Mouse (Mus musculus) induced T-regulatory cell, adult 2 months (primary cell): ENCODE data around the gene Atrip.
A peak's percentile ranks its signal among the peaks of the same experiment; 100 is the strongest.

Experiments used
- DNase-seq: peaks from one replicate; pipeline ENCODE4 v3.0.0-alpha.2; 2012; ENCODE audit warnings: low read depth

The Atrip gene

GRCm38 (mm10) chr9:109038086-109038895 is 35.6 kb downstream of the Atrip start, which contains the start of gene Shisa5:
Gene Shisa5, plus strand, starts transcription at chr9:109038565.
- DNase-seq = peak; percentile 82

DNA sequence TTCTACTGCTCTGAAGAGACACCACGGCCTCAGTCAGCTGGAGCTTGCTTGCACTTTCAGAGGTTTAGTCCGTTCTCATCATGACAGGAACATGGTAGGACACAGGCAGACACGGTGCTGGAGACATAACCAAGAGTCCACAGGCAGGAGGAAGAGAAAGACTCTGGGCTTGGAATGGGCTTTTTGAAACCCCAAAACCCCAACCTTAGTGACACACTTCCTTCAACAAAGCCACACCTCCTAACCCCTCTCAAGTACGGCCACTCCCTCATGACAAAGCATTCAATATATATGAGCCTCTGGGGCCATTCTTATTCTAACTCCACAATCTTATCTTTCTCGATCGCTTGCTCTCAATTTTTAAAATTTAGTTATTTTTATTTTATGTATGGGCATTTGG is 41.5 kb downstream of the Atrip start:
- DNase-seq = no peak

GRCm38 (mm10) chr9:109031686-109032085 is 42.2 kb downstream of the Atrip start:
- DNase-seq = no peak

GRCm38 (mm10) chr9:109031001-109031400 is 42.9 kb downstream of the Atrip start:
- no peak for DNase-seq

DNA sequence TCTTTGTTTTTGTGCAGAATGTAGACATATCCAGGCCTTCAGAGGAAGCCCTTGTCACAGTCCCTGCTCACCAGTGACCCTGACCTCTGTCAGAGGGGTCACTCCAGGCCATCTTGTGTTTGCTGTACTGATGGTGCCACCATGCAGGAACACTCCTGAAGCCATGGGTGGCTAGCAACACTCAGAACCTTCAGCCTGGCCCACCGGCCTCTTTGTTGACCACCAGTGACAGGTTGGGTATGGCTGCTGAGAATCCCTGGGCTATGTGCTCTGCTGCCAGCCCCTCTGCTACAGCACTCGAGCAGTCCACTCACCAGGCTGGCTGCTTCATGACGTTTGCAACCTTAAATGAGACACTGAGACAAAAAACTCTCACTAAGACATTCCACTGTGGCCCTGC is 43.6 kb downstream of the Atrip start:
- no peak for DNase-seq

GRCm38 (mm10) chr9:109028919-109029318 is 45.0 kb downstream of the Atrip start:
- no peak for DNase-seq

DNA sequence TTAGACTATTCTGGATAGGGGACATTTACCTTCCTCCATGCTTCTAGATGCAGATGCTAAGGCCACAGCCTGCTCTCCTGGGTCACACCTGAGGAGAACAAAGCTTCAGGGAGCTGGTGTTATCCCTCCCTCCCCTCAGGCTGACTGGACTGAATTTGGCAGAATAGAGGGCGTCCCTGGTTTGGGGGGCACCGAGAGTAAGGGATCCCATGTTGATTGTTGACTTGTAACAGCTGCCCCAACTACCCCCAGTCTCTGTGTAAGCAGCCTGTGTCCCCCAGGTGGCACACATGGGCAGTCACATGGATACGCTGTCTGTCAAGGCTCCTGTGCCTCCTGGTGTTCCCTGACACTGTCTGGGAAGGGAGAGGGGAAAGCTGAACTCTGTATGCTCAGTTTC is 45.5 kb downstream of the Atrip start:
- DNase-seq = no peak

DNA sequence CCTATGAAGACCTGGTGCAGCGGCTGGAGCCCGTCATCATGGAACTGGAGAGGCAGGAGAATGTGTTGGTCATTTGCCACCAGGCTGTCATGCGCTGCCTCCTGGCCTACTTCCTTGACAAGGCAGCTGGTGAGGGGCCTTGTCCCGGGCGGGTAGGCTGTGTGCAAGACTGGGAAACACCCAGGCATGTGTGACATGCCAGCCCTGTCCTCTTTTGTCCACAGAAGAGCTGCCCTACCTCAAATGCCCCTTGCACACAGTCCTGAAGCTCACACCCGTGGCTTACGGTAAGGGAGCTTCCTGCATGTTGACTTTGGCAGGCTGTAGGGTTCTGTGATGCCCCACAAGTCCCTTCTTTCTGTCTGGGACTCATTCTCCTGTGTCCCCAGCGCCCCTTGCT is 46.4 kb downstream of the Atrip start:
- no peak for DNase-seq

- DNase-seq = peak; percentile 32
Measured at GRCm38 (mm10) chr9:109022866-109023685, 50.8 kb downstream of the Atrip start.

DNA sequence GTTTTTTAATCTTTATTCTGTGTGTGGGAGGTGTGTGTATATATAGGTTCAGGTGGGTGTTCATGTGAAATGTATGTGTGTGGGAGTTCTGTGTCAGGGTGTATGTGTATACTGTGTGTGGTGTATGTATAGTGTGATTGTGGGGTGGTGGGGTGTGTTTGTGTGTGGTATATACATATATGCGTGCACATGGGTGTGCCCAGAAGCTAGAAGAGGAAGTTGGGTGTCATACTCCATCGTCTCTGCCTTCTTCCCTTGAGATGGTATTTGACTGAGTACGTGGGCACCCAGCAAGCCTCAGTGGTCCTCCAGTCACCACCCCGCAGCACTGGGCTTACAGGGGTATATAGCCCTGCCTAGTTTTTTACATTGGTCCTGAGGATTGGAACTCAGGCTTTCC is 52.5 kb downstream of the Atrip start:
- no peak for DNase-seq

DNA sequence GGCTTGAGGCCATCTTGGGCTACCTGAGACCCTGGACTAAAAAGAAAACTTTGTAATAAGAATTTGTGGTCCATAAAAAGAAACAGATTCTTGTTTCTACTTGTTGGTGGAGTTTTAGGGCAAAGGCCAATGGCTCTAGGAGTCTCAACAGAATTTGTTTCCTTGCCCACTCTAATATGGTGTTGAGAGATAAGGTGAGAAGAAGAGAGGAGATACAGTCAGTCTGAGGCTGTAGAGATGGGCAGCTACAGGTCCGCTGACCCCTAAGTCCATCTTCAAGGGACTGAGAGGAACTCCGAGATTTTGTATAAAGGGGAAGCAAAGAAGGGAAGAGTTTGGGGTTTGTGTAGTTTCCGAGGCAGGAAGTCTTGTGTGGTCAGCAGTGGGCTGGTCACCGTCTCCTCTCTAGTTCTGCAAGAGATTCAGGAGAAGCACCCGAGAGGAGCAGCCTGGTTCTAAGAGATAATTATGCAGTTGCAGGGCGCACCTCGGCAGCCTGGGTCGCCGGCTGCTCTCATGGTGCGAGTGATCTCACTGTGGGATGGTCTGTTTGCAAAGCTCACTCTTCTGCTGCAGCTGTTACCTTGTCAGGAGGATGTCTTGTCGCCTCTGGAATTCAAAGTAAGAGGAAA is 56.8 kb downstream of the Atrip start:
- DNase-seq = no peak

DNA sequence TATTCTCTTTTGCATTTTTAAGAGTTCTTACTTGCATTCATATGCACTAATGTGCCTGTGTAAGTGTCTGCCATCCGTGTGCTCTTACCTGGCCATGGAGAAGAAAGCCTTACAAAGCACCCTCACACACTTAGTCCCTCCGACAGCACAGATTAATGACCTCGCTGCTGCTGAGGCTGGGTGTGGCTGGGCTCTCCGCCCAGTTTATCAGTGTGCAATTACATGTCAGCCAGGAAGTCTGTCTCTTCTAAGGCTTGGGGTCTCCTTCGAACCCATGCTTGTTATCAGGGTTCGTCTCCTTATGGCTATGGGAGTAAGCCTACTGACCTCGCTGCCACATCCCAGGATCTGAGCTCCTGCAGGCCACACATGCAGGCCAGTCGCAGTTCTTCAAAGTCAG is 58.5 kb downstream of the Atrip start:
- DNase-seq = no peak

DNA sequence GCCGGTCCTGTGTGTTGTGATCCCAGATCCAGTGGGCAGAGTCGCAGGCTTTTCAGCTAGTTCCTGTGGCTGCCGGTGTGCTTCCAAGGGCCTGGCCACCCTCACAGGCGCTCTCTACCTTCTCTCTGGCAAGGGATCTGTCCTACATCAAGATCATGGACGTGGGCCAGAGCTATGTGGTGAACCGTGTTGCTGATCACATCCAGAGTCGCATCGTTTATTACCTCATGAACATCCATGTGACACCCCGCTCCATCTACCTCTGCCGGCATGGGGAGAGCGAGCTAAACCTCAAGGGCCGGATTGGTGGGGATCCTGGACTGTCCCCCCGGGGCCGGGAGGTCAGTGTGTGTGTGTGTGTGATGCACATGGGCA is 63.6 kb downstream of the Atrip start:
- no peak for DNase-seq

GRCm38 (mm10) chr9:109009636-109010315 is 64.1 kb downstream of the Atrip start:
- no peak for DNase-seq

DNA sequence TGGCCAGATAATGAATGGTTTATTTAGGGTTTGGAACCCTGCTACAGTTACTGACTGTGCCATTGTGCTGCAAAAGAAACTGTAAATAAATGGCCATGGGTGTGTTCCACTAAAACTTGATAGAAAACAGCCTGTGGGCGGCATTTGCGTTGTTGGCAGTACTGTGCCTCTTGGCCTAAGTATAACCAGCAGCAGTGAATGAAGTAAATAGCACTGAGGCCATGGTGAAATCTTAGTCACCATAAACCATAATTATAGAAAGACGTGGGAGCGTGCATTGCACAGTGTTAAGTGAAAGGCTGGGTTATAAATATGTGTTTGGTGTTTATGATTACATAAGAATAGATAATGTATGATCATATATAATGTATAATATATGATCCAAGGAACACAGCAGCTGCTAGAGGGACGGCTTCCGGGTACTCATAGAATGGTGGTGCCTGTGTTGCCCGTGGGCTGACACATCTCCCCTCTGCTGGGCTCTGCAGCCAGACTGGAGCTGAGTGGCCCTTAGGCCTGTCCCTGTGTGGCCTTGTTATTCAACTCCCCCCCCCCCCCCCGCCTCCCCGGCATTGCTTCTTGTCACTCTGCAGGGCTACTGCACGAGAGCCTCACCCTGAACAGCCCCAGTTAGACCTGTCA is 64.8 kb downstream of the Atrip start:
- no peak for DNase-seq

- no peak for DNase-seq
Measured at GRCm38 (mm10) chr9:109008081-109008480, 65.8 kb downstream of the Atrip start.
